Mouse (Mus musculus) olfactory bulb, adult 2 months (tissue): Measurements from ENCODE around the gene Armc2. TPM values are rescaled to one million over a fixed set of nuclear protein-coding genes. Genes with fewer than 3 reads are reported as not detected.

Experiments
- H3K27ac ChIP-seq: fragments of 200-500 bp; 2 replicates; pipeline ENCODE4 v1.5.1; 2012; ENCODE audit warnings: low read depth, low read length; ENCODE audit not compliant: insufficient read depth
- H3K4me1 ChIP-seq: fragments of 200-500 bp; 2 replicates; pipeline ENCODE4 v1.6.1; 2012; ENCODE audit warnings: low read length; ENCODE audit not compliant: control insufficient read depth, insufficient read depth
- H3K4me3 ChIP-seq: fragments of 200-500 bp; 2 replicates; pipeline ENCODE4 v1.5.1; 2012; ENCODE audit warnings: mild to moderate bottlenecking, low read depth, low read length, moderate library complexity; ENCODE audit not compliant: insufficient read depth
- CTCF ChIP-seq: fragments of 200-500 bp; IDR thresholded peaks from 2 replicates; pipeline ENCODE4 v1.5.1; 2012; ENCODE audit warnings: low read depth, mild to moderate bottlenecking, low read length, moderate library complexity; ENCODE audit not compliant: insufficient read depth
- POLR2A ChIP-seq: fragments of 200-500 bp; IDR thresholded peaks from 2 replicates; pipeline ENCODE4 v1.6.1; 2012; ENCODE audit warnings: mild to moderate bottlenecking, low read depth, low read length, moderate library complexity; ENCODE audit not compliant: insufficient read depth
- WGBS: fragments of 180-500 bp; shearing (Covaris S2); methylation state at CpG from one replicate; pipeline ENCODE4 v1.1.7; 2018; 5-methylcytosine and 5-hydroxymethylcytosine counted together
- polyA plus RNA-seq: library from polyadenylated mRNA; stranded (reverse); fragments of >200 nt; gene quantifications from 2 replicates; pipeline ENCODE4 v1.2.4, GENCODE M21; 2012; ENCODE audit warnings: low replicate concordance; ENCODE audit not compliant: missing spikeins, insufficient read depth, insufficient read length

Gene Armc2
- not detected in 2 replicates for polyA plus RNA-seq

- H3K4me1 ChIP-seq, result no peaks in the 10 kb centered on the region; the same call in 1 of the 2 replicates
- 2% methylated on average over 58 of the region's 58 CpGs for WGBS
- H3K27ac ChIP-seq, result no peak within 1 kb of the TSS
- H3K4me3 ChIP-seq, result peak within 1 kb of the TSS; percentile 94
- TF ChIP-seq POLR2A, result peak; percentile 77
- no peak for TF ChIP-seq CTCF
Measured at GRCm38 (mm10) chr10:42018016-42018949, at the start of gene Armc2. Gene Armc2 (minus strand): TSS chr10:42018442.

GRCm38 (mm10) chr10:42064446-42064845 is 46.2 kb upstream of the Armc2 start:
- no peak overlapping the region for H3K4me3 ChIP-seq
- no peak for TF ChIP-seq CTCF
- no peak for TF ChIP-seq POLR2A
- WGBS, result 68% methylated on average over 5 of the region's 5 CpGs
- no peaks in the 10 kb centered on the region for H3K4me1 ChIP-seq
- no peak overlapping the region for H3K27ac ChIP-seq

- TF ChIP-seq CTCF (no peak), POLR2A (no peak)
- Histone ChIP-seq H3K4me1 (no peaks in the 10 kb centered on the region), H3K27ac (no peak overlapping the region), H3K4me3 (no peak overlapping the region)
- 99% methylated on average over 8 of the region's 8 CpGs for WGBS
Measured at GRCm38 (mm10) chr10:42059522-42059921, 41.3 kb upstream of the Armc2 start.

- WGBS, result 68% methylated on average over 12 of the region's 12 CpGs
- H3K4me1 ChIP-seq, result no peaks in the 10 kb centered on the region
- H3K27ac ChIP-seq, result no peak overlapping the region
- TF ChIP-seq POLR2A (no peak), CTCF (no peak)
- no peak overlapping the region for H3K4me3 ChIP-seq
Measured at GRCm38 (mm10) chr10:42057746-42058145, 39.5 kb upstream of the Armc2 start.

GRCm38 (mm10) chr10:42057231-42057601 is 39.0 kb upstream of the Armc2 start:
- 77% methylated on average over 11 of the region's 11 CpGs for WGBS
- no peaks in the 10 kb centered on the region for H3K4me1 ChIP-seq
- no peak overlapping the region for H3K27ac ChIP-seq
- H3K4me3 ChIP-seq, result no peak overlapping the region
- TF ChIP-seq POLR2A (no peak), CTCF (no peak)

GRCm38 (mm10) chr10:42056486-42057230 is 38.4 kb upstream of the Armc2 start:
- TF ChIP-seq CTCF, result no peak
- Histone ChIP-seq H3K4me3 (no peak overlapping the region), H3K4me1 (no peaks in the 10 kb centered on the region), H3K27ac (no peak overlapping the region)
- WGBS, result 87% methylated on average over 18 of the region's 18 CpGs

- H3K27ac ChIP-seq, result no peak overlapping the region
- H3K4me1 ChIP-seq, result no peaks in the 10 kb centered on the region
- H3K4me3 ChIP-seq, result no peak overlapping the region
- WGBS, result 74% methylated on average over 29 of the region's 29 CpGs
- TF ChIP-seq POLR2A (no peak), CTCF (no peak)
Measured at GRCm38 (mm10) chr10:42055224-42056165, 37.3 kb upstream of the Armc2 start.

- Histone ChIP-seq H3K4me1 (no peaks in the 10 kb centered on the region), H3K27ac (no peak overlapping the region), H3K4me3 (no peak overlapping the region)
- TF ChIP-seq CTCF, result no peak
- no peak for TF ChIP-seq POLR2A
- 94% methylated on average over 6 of the region's 6 CpGs for WGBS
Measured at GRCm38 (mm10) chr10:42051069-42051468, 32.8 kb upstream of the Armc2 start.
